Mouse (Mus musculus): ENCODE results near the gene Panx1. TPM values are rescaled to one million over a fixed set of nuclear protein-coding genes. Genes with fewer than 3 reads are reported as not detected.

Panx1 gene
- polyA plus RNA-seq (2012; rRNA removed), result 52.9 and 69.7 TPM in 2 replicates

DNA sequence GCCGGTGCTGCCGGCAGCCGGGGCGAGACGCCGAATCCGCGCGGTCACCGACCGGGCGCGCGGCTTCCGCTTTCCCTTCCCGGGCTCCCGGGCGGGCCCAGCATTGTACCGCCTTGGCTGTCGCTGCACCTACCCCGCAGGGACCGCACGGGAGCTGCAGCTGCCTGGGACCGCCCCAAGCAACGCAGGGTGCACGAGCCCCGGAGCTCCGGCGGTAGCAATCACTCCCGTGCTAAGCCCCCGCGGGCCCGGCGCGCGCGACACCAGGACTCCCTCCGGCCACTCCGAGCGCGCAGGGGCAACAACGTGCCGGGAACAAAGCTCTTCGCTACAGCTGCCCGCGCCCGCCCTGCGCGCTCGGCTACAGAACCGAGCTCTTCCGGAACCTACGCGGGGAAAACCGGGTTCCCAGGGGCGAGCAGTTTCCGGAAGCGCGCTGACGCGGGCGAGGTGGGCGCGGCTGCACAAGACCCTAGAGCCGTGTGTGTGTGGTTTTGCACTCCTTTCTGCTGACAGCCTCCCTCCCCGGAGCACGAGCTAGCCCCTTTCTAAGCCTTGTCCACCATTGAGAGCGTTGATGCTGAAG is at the start of gene Panx1:
Panx1 (minus strand) TSS at position 395 of the 586 bp plus-strand sequence.
- Histone ChIP-seq H3K27ac (ENCODE audit: insufficient read depth, low read length) (peak within 1 kb of the TSS; percentile 89), H3K4me3 (ENCODE audit: extremely low read depth, insufficient read depth, insufficient read length) (peak within 1 kb of the TSS; percentile 79), H3K27me3 (ENCODE audit: control insufficient read depth, insufficient read depth, low read length) (no peaks in the 10 kb centered on the region), H3K4me1 (ENCODE audit: control insufficient read depth, insufficient read depth, insufficient read length) (peaks cover 7% of the 10 kb centered on the region; the same call in 1 of the 2 replicates), H3K36me3 (ENCODE audit: control insufficient read depth, insufficient read depth, low read length) (no peaks in the 10 kb centered on the region)
- TF ChIP-seq POLR2A (IDR thresholded peaks at IDR 0.05; ENCODE audit: low read depth, low read length) (peak; percentile 78), CTCF (IDR thresholded peaks at IDR 0.05; ENCODE audit: extremely low read depth, insufficient read depth, insufficient read length, insufficient replicate concordance) (no peak)
- under 1% methylated on average over 67 of the region's 68 CpGs for WGBS
- peak; percentile 72 to 81 for DNase-seq (ENCODE audit: low read depth in 1 of 2, low spot score in 2 of 2)

DNA sequence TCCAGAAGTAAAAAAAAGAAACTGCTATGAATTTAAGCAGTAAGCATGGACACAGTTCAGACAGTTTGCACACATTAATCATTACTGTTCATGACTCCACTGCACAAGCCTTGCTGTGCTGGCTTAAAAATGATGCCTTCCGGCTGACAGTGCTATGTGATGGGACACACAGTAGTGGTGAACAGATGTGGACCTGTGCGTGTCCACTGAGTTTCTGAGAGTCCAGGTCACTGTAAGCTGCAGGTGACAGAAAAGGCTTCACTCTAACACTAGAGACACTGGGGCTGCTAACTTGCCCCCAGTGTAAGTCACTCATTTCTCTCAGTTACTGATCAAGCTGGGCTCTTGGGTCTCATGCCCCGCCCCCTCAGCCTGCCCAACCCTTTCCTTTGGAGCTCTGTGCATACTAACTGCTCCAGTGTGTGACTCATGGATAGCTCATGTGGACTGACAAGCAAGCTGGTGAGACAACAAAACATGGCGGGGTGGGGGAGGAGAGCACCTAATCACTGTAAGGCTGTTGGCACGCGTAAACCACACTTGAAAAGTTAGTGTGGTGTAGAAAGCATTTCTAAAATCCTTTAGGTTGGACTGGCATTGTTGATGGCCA is 23.5 kb upstream of the Panx1 start:
- Histone ChIP-seq H3K4me3 (ENCODE audit: extremely low read depth, insufficient read depth, insufficient read length) (no peak overlapping the region), H3K4me1 (ENCODE audit: control insufficient read depth, insufficient read depth, insufficient read length) (no peaks in the 10 kb centered on the region)
- 86% methylated on average over 6 of the region's 6 CpGs for WGBS

DNA sequence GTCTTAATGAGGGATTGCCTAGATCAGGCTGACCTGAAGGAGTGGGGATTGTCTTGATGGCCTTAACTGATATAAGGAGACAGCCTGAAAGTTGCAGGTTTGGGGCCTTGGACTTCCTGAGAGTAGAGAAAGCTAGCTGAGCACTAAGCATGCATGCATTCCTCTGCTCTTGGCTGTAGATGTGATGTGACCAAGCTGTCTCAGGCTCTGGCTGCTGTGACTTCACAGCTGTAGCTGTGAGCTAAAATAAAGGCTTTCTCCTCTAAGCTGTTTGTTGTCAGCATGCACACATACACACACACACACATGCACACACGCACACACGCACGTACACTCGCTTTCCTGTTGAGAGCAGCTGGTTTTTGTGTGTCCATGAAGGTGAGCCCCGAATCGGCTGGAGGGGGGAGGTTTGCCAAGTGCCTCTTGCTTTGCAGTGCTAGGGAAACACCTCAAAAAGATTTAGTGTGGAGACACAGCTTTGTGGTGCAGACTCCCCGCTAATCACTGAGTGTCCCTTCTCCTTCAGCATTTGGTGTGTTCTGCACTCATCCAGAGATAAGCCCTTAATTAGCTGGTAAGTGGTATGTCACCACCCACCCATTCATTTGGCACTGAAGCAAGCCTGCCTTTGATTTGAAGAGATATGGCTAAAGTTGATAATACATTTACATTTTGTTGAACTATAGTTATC is 22.9 kb upstream of the Panx1 start:
- Histone ChIP-seq H3K4me1 (ENCODE audit: control insufficient read depth, insufficient read depth, insufficient read length) (no peaks in the 10 kb centered on the region), H3K36me3 (ENCODE audit: control insufficient read depth, insufficient read depth, low read length) (no peaks in the 10 kb centered on the region), H3K4me3 (ENCODE audit: extremely low read depth, insufficient read depth, insufficient read length) (no peak overlapping the region), H3K27ac (ENCODE audit: insufficient read depth, low read length) (no peak overlapping the region), H3K27me3 (ENCODE audit: control insufficient read depth, insufficient read depth, low read length) (no peaks in the 10 kb centered on the region)
- DNase-seq (ENCODE audit: low read depth in 1 of 2, low spot score in 2 of 2), result no peak
- WGBS, result 86% methylated on average over 7 of the region's 7 CpGs
- TF ChIP-seq POLR2A (IDR thresholded peaks at IDR 0.05; ENCODE audit: low read depth, low read length) (no peak), CTCF (IDR thresholded peaks at IDR 0.05; ENCODE audit: extremely low read depth, insufficient read depth, insufficient read length, insufficient replicate concordance) (no peak)

More for the DNA sequence above, 23.5 kb upstream of the Panx1 start:
- H3K27ac ChIP-seq (ENCODE audit: insufficient read depth, low read length), result no peak overlapping the region
- no peaks in the 10 kb centered on the region for H3K27me3 ChIP-seq (ENCODE audit: control insufficient read depth, insufficient read depth, low read length)
- H3K36me3 ChIP-seq (ENCODE audit: control insufficient read depth, insufficient read depth, low read length), result no peaks in the 10 kb centered on the region
- no peak for DNase-seq (ENCODE audit: low read depth in 1 of 2, low spot score in 2 of 2)
- TF ChIP-seq POLR2A (IDR thresholded peaks at IDR 0.05; ENCODE audit: low read depth, low read length) (no peak), CTCF (IDR thresholded peaks at IDR 0.05; ENCODE audit: extremely low read depth, insufficient read depth, insufficient read length, insufficient replicate concordance) (no peak)

- TF ChIP-seq CTCF (IDR thresholded peaks at IDR 0.05; ENCODE audit: extremely low read depth, insufficient read depth, insufficient read length, insufficient replicate concordance), result no peak
- TF ChIP-seq POLR2A (IDR thresholded peaks at IDR 0.05; ENCODE audit: low read depth, low read length), result no peak
- H3K27ac ChIP-seq (ENCODE audit: insufficient read depth, low read length), result no peak overlapping the region
- H3K4me1 ChIP-seq (ENCODE audit: control insufficient read depth, insufficient read depth, insufficient read length), result no peaks in the 10 kb centered on the region; the same call in 1 of the 2 replicates
- H3K4me3 ChIP-seq (ENCODE audit: extremely low read depth, insufficient read depth, insufficient read length), result no peak overlapping the region
- no peaks in the 10 kb centered on the region for H3K36me3 ChIP-seq (ENCODE audit: control insufficient read depth, insufficient read depth, low read length)
- DNase-seq (ENCODE audit: low read depth in 1 of 2, low spot score in 2 of 2), result no peak
- H3K27me3 ChIP-seq (ENCODE audit: control insufficient read depth, insufficient read depth, low read length), result no peaks in the 10 kb centered on the region
- WGBS, result 23% methylated on average over 1 of the region's 1 CpGs
Observed at GRCm38 (mm10) chr9:15064176-15064575, 18.9 kb upstream of the Panx1 start.

GRCm38 (mm10) chr9:15060847-15061246 is 15.6 kb upstream of the Panx1 start:
- DNase-seq (ENCODE audit: low read depth in 1 of 2, low spot score in 2 of 2), result no peak
- no peaks in the 10 kb centered on the region for H3K27me3 ChIP-seq (ENCODE audit: control insufficient read depth, insufficient read depth, low read length)
- no peaks in the 10 kb centered on the region; the same call in 1 of the 2 replicates for H3K4me1 ChIP-seq (ENCODE audit: control insufficient read depth, insufficient read depth, insufficient read length)
- 83% methylated on average over 5 of the region's 5 CpGs for WGBS
- TF ChIP-seq CTCF (IDR thresholded peaks at IDR 0.05; ENCODE audit: extremely low read depth, insufficient read depth, insufficient read length, insufficient replicate concordance) (no peak), POLR2A (IDR thresholded peaks at IDR 0.05; ENCODE audit: low read depth, low read length) (no peak)
- H3K27ac ChIP-seq (ENCODE audit: insufficient read depth, low read length), result no peak overlapping the region
- no peak overlapping the region for H3K4me3 ChIP-seq (ENCODE audit: extremely low read depth, insufficient read depth, insufficient read length)
- no peaks in the 10 kb centered on the region for H3K36me3 ChIP-seq (ENCODE audit: control insufficient read depth, insufficient read depth, low read length)

DNA sequence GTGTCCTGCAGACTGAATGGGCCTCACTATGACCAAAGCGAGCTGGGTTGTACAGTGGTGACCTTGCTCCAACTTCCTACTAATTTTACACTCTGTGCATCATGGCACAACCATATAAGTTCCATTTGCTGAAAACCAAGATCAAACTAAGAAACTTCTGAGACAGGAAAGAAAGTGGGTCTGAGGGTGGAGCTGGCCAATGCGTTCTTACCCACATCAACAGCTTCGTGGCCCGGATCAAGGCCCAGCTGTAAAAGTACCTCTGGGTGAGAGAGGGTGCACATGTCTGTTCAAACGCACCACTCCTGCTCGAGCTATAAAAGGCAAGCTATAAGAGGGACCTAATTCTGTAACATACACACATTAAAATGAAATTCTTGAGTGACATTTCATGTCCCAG is 14.7 kb upstream of the Panx1 start:
- no peak for TF ChIP-seq CTCF (IDR thresholded peaks at IDR 0.05; ENCODE audit: extremely low read depth, insufficient read depth, insufficient read length, insufficient replicate concordance)
- TF ChIP-seq POLR2A (IDR thresholded peaks at IDR 0.05; ENCODE audit: low read depth, low read length), result no peak
- H3K27me3 ChIP-seq (ENCODE audit: control insufficient read depth, insufficient read depth, low read length), result no peaks in the 10 kb centered on the region
- no peaks in the 10 kb centered on the region; the same call in 1 of the 2 replicates for H3K4me1 ChIP-seq (ENCODE audit: control insufficient read depth, insufficient read depth, insufficient read length)
- H3K27ac ChIP-seq (ENCODE audit: insufficient read depth, low read length), result peak overlapping the region; percentile 55; the same call in 1 of the 2 replicates
- DNase-seq (ENCODE audit: low read depth in 1 of 2, low spot score in 2 of 2), result peak in 1 of 2 experiments; percentile 25
- 59% methylated on average over 6 of the region's 6 CpGs for WGBS
- H3K36me3 ChIP-seq (ENCODE audit: control insufficient read depth, insufficient read depth, low read length), result no peaks in the 10 kb centered on the region
- H3K4me3 ChIP-seq (ENCODE audit: extremely low read depth, insufficient read depth, insufficient read length), result no peak overlapping the region
